Mouse (Mus musculus) right cerebral cortex, postnatal 4 days (tissue): ENCODE measurements at regions not wholly inside any gene's neighbourhood (a gene's known extent, or its start where the extent isn't known, plus 50 kb on each side); places are given as distances from the start of the nearest gene placed in this dataset.

Experiments used
- DNase-seq: peaks from one replicate; pipeline ENCODE4 v3.0.0-alpha.2; 2022

- no peak for DNase-seq
Measured at GRCm38 (mm10) chr12:69452986-69453385, 80.7 kb upstream of the Gm9887 start.

- no peak for DNase-seq
Measured at GRCm38 (mm10) chr12:69451110-69451509, 78.9 kb upstream of the Gm9887 start.

GRCm38 (mm10) chr12:69447962-69448767 is 75.9 kb upstream of the Gm9887 start:
- no peak for DNase-seq

GRCm38 (mm10) chr12:69447322-69447827 is 75.1 kb upstream of the Gm9887 start:
- DNase-seq, result no peak

- DNase-seq, result peak; percentile 56
Measured at GRCm38 (mm10) chr12:69446468-69447321, 74.4 kb upstream of the Gm9887 start.

- no peak for DNase-seq
Measured at GRCm38 (mm10) chr12:69446085-69446467, 73.8 kb upstream of the Gm9887 start.

GRCm38 (mm10) chr12:69442321-69442720 is 70.1 kb upstream of the Gm9887 start:
- no peak for DNase-seq

GRCm38 (mm10) chr12:69441764-69442163 is 69.5 kb upstream of the Gm9887 start:
- DNase-seq, result no peak

GRCm38 (mm10) chr12:69438271-69438670 is 66.0 kb upstream of the Gm9887 start:
- DNase-seq, result no peak

GRCm38 (mm10) chr12:69436839-69437501 is 64.7 kb upstream of the Gm9887 start:
- DNase-seq, result no peak

GRCm38 (mm10) chr12:69434315-69434714 is 62.1 kb upstream of the Gm9887 start:
- no peak for DNase-seq

- no peak for DNase-seq
Measured at GRCm38 (mm10) chr12:69432086-69432485, 59.8 kb upstream of the Gm9887 start.

- DNase-seq, result no peak
Measured at GRCm38 (mm10) chr12:69428108-69428507, 55.9 kb upstream of the Gm9887 start.

- no peak for DNase-seq
Measured at GRCm38 (mm10) chr12:69425610-69426009, 53.4 kb upstream of the Gm9887 start.

GRCm38 (mm10) chr12:69424971-69425370 is 52.7 kb upstream of the Gm9887 start:
- DNase-seq, result no peak
